Mouse (Mus musculus) brain, embryonic 14.5 days (tissue): ENCODE results near the gene Tlr5.

Experiments
- CTCF ChIP-seq: fragments of 200-500 bp; IDR thresholded peaks from 2 replicates; pipeline ENCODE4 v1.5.1; 2012; ENCODE audit warnings: inconsistent platforms, mild to moderate bottlenecking, moderate library complexity, borderline replicate concordance; ENCODE audit not compliant: insufficient read depth, insufficient read length; ENCODE audit errors: extremely low read depth
- POLR2A ChIP-seq: fragments of 200-500 bp; IDR thresholded peaks from 2 replicates; pipeline ENCODE4 v1.6.1; 2012; ENCODE audit warnings: mild to moderate bottlenecking, inconsistent platforms, borderline replicate concordance; ENCODE audit not compliant: poor library complexity, insufficient read depth, insufficient read length, severe bottlenecking; ENCODE audit errors: extremely low read depth

DNA sequence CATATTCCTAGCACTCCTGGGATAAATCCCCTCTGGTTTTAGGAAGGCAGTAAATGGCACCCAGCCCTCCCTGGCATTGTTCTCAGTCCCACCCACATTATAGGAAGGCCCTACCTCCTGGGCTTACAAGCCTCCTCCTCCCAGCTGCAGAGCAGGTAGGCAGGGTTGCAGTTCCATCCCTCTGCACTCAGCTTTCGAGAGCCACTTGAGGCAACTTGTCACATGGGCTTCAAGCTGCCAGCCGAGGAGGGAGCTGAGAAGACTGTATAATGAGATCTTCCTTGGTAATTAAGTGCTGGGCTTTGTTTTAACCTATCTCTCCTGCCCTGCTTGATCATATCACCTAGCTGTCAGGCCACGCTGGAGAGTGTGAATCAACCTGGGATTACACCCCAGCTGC is 1.4 kb upstream of the Tlr5 start:
- TF ChIP-seq CTCF, result no peak
- no peak for TF ChIP-seq POLR2A
